Mouse (Mus musculus) adrenal gland, postnatal 25 days (tissue): ENCODE data around the gene Hoxa3. TPM values are rescaled to one million over a fixed set of nuclear protein-coding genes. Genes with fewer than 3 reads are reported as not detected.

Experiments used
- DNase-seq: peaks from one replicate; pipeline ENCODE4 v3.0.0; 2021; ENCODE audit warnings: mixed read lengths
- total RNA-seq: library from RNA; stranded (reverse); gene quantifications from 2 replicates; pipeline ENCODE4 v1.2.3, GENCODE M21; 2021

Gene Hoxa3
- total RNA-seq, 1 experiment from 2014 or later: 6.3 TPM

GRCm38 (mm10) chr6:52231885-52232567 lies 18.9 kb upstream of the Hoxa3 start:
- no peak for DNase-seq

GRCm38 (mm10) chr6:52230516-52231165 lies 17.5 kb upstream of the Hoxa3 start, which contains the start of gene Hoxa9:
TSS of gene Hoxa9 (minus strand) at chr6:52231089.
- DNase-seq: no peak

- no peak for DNase-seq
Observed at GRCm38 (mm10) chr6:52229558-52230416, 16.7 kb upstream of the Hoxa3 start.

- no peak for DNase-seq
Observed at GRCm38 (mm10) chr6:52228475-52229465, 15.6 kb upstream of the Hoxa3 start.

GRCm38 (mm10) chr6:52227470-52228222 lies 14.5 kb upstream of the Hoxa3 start:
- DNase-seq: no peak

GRCm38 (mm10) chr6:52226569-52227257 lies 13.6 kb upstream of the Hoxa3 start:
- peak; percentile 20 for DNase-seq

- no peak for DNase-seq
Observed at GRCm38 (mm10) chr6:52225612-52226568, 12.8 kb upstream of the Hoxa3 start.

GRCm38 (mm10) chr6:52224895-52225611 lies 11.9 kb upstream of the Hoxa3 start:
- no peak for DNase-seq

GRCm38 (mm10) chr6:52223939-52224760 lies 11.0 kb upstream of the Hoxa3 start:
- no peak for DNase-seq

- no peak for DNase-seq
Observed at GRCm38 (mm10) chr6:52222729-52223128, 9.6 kb upstream of the Hoxa3 start.

- DNase-seq: no peak
Observed at GRCm38 (mm10) chr6:52221993-52222685, 9.0 kb upstream of the Hoxa3 start.

GRCm38 (mm10) chr6:52221337-52221992 lies 8.3 kb upstream of the Hoxa3 start, which contains the start of gene Hoxa7:
TSS of gene Hoxa7 (minus strand) at chr6:52221854.
- peak; percentile 87 for DNase-seq

- DNase-seq: no peak
Observed at GRCm38 (mm10) chr6:52220865-52221310, 7.8 kb upstream of the Hoxa3 start.

GRCm38 (mm10) chr6:52220003-52220864 lies 7.1 kb upstream of the Hoxa3 start:
- no peak for DNase-seq
